Mouse (Mus musculus) thymus, adult 2 months (tissue): Measurements from ENCODE around the gene Ephb3. TPM values are rescaled to one million over a fixed set of nuclear protein-coding genes. Genes with fewer than 3 reads are reported as not detected.

Source experiments
- DNase-seq: peaks from one replicate; pipeline ENCODE4 v3.0.0; 2021
- H3K27ac ChIP-seq: fragments of 200-500 bp; 2 replicates; pipeline ENCODE4 v1.5.1; 2012; ENCODE audit warnings: low read length, control low read depth; ENCODE audit not compliant: control insufficient read depth, insufficient read depth
- H3K27me3 ChIP-seq: fragments of 200-500 bp; 2 replicates; pipeline ENCODE4 v1.6.1; 2012; ENCODE audit warnings: mild to moderate bottlenecking, low read length, moderate library complexity, mixed read lengths; ENCODE audit not compliant: control insufficient read depth, insufficient read depth
- H3K36me3 ChIP-seq: fragments of 200-500 bp; 2 replicates; pipeline ENCODE4 v1.6.1; 2012; ENCODE audit warnings: mild to moderate bottlenecking, low read length, moderate library complexity; ENCODE audit not compliant: control insufficient read depth, insufficient read depth
- H3K4me1 ChIP-seq: fragments of 200-500 bp; replicated peaks from 2 replicates; pipeline ENCODE4 v1.6.1; 2012; ENCODE audit warnings: low read length; ENCODE audit not compliant: control insufficient read depth, insufficient read depth
- H3K4me3 ChIP-seq: fragments of 200-500 bp; 2 replicates; pipeline ENCODE4 v1.5.1; 2012; ENCODE audit warnings: mild to moderate bottlenecking, low read length, control low read depth, moderate library complexity; ENCODE audit not compliant: control insufficient read depth, insufficient read depth
- CTCF ChIP-seq: fragments of 200-500 bp; IDR thresholded peaks from 2 replicates; pipeline ENCODE4 v1.5.1; 2012; ENCODE audit warnings: mild to moderate bottlenecking, control low read depth, low read length, moderate library complexity, borderline replicate concordance; ENCODE audit not compliant: control insufficient read depth, poor library complexity, insufficient read depth; ENCODE audit errors: extremely low read depth
- POLR2A ChIP-seq: fragments of 200-500 bp; IDR thresholded peaks from 2 replicates; pipeline ENCODE4 v1.6.1; 2012; ENCODE audit warnings: mild to moderate bottlenecking, low read length, control low read depth, moderate library complexity; ENCODE audit not compliant: control insufficient read depth, poor library complexity, insufficient read depth; ENCODE audit errors: extremely low read depth
- WGBS: fragments of 180-500 bp; shearing (Covaris S2); methylation state at CpG from one replicate; pipeline ENCODE4 v1.1.7; 2018; 5-methylcytosine and 5-hydroxymethylcytosine counted together
- polyA plus RNA-seq: library from polyadenylated mRNA; depleted of rRNA; stranded (reverse); fragments of >200 nt; gene quantifications from 2 replicates; pipeline ENCODE4 v1.2.3, GENCODE M21; 2012

The Ephb3 gene
- polyA plus RNA-seq, 1 experiment = 3.8 TPM

- Histone ChIP-seq H3K27me3 (no peaks in the 10 kb centered on the region), H3K27ac (no peak overlapping the region), H3K36me3 (no peaks in the 10 kb centered on the region), H3K4me1 (no peaks in the 10 kb centered on the region), H3K4me3 (no peak overlapping the region)
- TF ChIP-seq POLR2A (no peak), CTCF (no peak)
- 50% methylated on average over 1 of the region's 1 CpGs for WGBS
- no peak for DNase-seq
Measured at GRCm38 (mm10) chr16:21182108-21182507, 22.4 kb upstream of the Ephb3 start.

- no peak overlapping the region for H3K4me3 ChIP-seq
- H3K36me3 ChIP-seq = no peaks in the 10 kb centered on the region
- no peak for DNase-seq
- H3K27me3 ChIP-seq = no peaks in the 10 kb centered on the region
- no peaks in the 10 kb centered on the region for H3K4me1 ChIP-seq
- no peak overlapping the region for H3K27ac ChIP-seq
- TF ChIP-seq CTCF (no peak), POLR2A (no peak)
Measured at GRCm38 (mm10) chr16:21184697-21185096, 19.9 kb upstream of the Ephb3 start.

DNA sequence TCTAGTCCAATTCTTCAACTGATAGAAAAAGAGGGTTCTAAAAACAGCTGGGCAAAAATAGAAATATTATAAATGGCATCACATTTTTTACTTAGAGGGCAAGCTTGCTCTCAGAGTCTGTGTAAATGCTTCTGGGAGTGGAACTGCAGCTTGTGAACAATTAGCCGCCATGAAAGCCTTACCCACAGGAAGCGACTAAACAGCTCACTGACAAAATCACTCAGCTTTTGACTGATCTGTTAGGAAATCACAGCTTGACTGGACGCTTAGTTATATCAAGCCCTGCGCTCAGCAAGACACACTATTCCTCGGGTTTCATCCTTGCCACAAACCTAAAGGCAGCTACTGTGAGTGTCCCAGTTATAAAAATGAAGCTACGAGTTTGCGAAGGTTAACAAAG, 17.0 kb upstream of the Ephb3 start:
- no peak overlapping the region for H3K4me3 ChIP-seq
- TF ChIP-seq CTCF = no peak
- TF ChIP-seq POLR2A = no peak
- WGBS = 41% methylated on average over 7 of the region's 7 CpGs
- H3K36me3 ChIP-seq = no peaks in the 10 kb centered on the region
- H3K4me1 ChIP-seq = no peaks in the 10 kb centered on the region
- no peak overlapping the region for H3K27ac ChIP-seq
- H3K27me3 ChIP-seq = no peaks in the 10 kb centered on the region
- DNase-seq = no peak

DNA sequence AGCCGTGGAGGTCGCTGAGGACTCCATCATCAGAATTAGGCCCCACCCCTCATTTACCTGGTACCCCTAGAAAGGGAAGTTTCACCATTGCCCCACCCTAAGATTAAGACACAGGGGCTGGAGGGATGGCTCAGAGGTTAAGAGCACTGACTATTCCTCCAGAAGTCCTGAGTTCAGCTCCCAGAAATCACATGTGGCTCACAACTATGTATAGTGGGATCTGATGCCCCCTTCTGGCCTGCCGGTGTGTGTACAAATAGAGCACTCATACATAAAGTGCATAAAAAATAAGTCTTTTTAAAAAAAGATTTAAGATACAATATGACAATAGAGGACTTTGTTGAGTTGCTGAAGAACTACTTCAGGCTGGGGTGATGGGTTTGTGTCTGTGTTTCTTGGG, 16.2 kb upstream of the Ephb3 start:
- no peaks in the 10 kb centered on the region for H3K4me1 ChIP-seq
- H3K27me3 ChIP-seq = no peaks in the 10 kb centered on the region
- no peaks in the 10 kb centered on the region for H3K36me3 ChIP-seq
- no peak for DNase-seq
- no peak for TF ChIP-seq CTCF
- no peak for TF ChIP-seq POLR2A
- H3K27ac ChIP-seq = no peak overlapping the region
- no peak overlapping the region for H3K4me3 ChIP-seq
- WGBS = 78% methylated on average over 3 of the region's 3 CpGs

DNA sequence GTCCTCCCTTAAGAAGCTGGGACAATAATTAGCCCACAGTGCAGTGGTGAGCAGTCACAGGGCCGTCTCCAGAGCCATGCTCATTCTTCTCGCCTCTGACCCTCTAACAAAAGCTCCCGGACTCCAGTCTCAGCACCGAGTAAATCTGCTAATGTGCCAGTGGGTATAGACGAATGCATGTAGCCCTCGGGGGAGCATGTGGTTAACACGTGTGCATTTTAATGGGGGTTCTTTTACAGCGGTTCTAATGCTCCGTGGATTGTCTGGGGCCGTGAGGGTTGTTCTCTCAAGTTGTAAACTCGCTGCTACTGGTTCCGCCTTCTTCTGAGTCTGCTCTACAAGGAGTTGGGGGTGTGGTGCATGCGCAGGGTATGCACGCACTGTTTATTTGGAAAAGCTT, 13.0 kb upstream of the Ephb3 start:
- TF ChIP-seq POLR2A = no peak
- TF ChIP-seq CTCF = no peak
- 91% methylated on average over 14 of the region's 14 CpGs for WGBS
- Histone ChIP-seq H3K4me3 (no peak overlapping the region), H3K27me3 (no peaks in the 10 kb centered on the region), H3K36me3 (no peaks in the 10 kb centered on the region), H3K4me1 (no peaks in the 10 kb centered on the region), H3K27ac (no peak overlapping the region)
- DNase-seq = no peak

- Histone ChIP-seq H3K4me1 (no peaks in the 10 kb centered on the region), H3K27ac (no peak overlapping the region), H3K4me3 (no peak overlapping the region), H3K27me3 (no peaks in the 10 kb centered on the region), H3K36me3 (no peaks in the 10 kb centered on the region)
- DNase-seq = no peak
- WGBS = 34% methylated on average over 7 of the region's 7 CpGs
- TF ChIP-seq POLR2A (no peak), CTCF (no peak)
Measured at GRCm38 (mm10) chr16:21192509-21193354, 11.8 kb upstream of the Ephb3 start.
